Mouse (Mus musculus) ES-E14 (cell line): Measurements from ENCODE around the gene Hist4h4. TPM values are rescaled to one million over a fixed set of nuclear protein-coding genes. Genes with fewer than 3 reads are reported as not detected.

ENCODE experiments used
- DNase-seq: peaks from one replicate; pipeline ENCODE4 v3.0.0-alpha.2; 2013; ENCODE audit warnings: low read depth, low spot score
- H3K27ac ChIP-seq: 2 replicates; pipeline ENCODE4 v1.5.1; 2012; ENCODE audit warnings: low read depth, mild to moderate bottlenecking, low read length, moderate library complexity, mixed read lengths; ENCODE audit not compliant: poor library complexity, insufficient read depth, severe bottlenecking
- H3K36me3 ChIP-seq: 2 replicates; pipeline ENCODE4 v1.6.1; 2012; ENCODE audit warnings: mild to moderate bottlenecking, low read length, moderate library complexity, mixed read lengths; ENCODE audit not compliant: control insufficient read depth, poor library complexity, insufficient read depth, severe bottlenecking
- H3K4me1 ChIP-seq, 2 experiments: fragments of 150-350 bp in 1 of 2; sonication (generic) in 1 of 2; 2 replicates each; pipeline ENCODE4 v1.6.1; 2012; ENCODE audit warnings: low read length in 2 of 2, mild to moderate bottlenecking in 1 of 2, mixed read lengths in 1 of 2; ENCODE audit not compliant: control insufficient read depth in 2 of 2, insufficient read depth in 2 of 2, poor library complexity in 1 of 2
- H3K4me3 ChIP-seq, 2 experiments: fragments of 150-350 bp in 1 of 2; sonication (generic) in 1 of 2; 2 replicates each; pipeline ENCODE4 v1.5.1; 2012; ENCODE audit warnings: low read length in 2 of 2, low read depth in 1 of 2, mild to moderate bottlenecking in 1 of 2, mixed read lengths in 1 of 2; ENCODE audit not compliant: insufficient read depth in 1 of 2, poor library complexity in 1 of 2, severe bottlenecking in 1 of 2
- H3K9ac ChIP-seq: 2 replicates; pipeline ENCODE4 v1.6.1; 2012; ENCODE audit warnings: low read depth, mild to moderate bottlenecking, low read length, mixed read lengths; ENCODE audit not compliant: poor library complexity, insufficient read depth, severe bottlenecking
- H3K9me3 ChIP-seq: fragments of 150-350 bp; sonication (generic); 2 replicates; pipeline ENCODE4 v1.6.1; 2012; ENCODE audit warnings: low read depth, mild to moderate bottlenecking, low read length; ENCODE audit not compliant: control insufficient read depth, insufficient read depth
- CHD2 ChIP-seq: IDR thresholded peaks from 2 replicates; pipeline ENCODE4 v1.6.1; 2014; ENCODE audit warnings: mild to moderate bottlenecking, low read depth, low read length, inconsistent platforms
- HCFC1 ChIP-seq: IDR thresholded peaks from 2 replicates; pipeline ENCODE4 v1.6.1; 2012; ENCODE audit warnings: low read length, inconsistent platforms, borderline replicate concordance; ENCODE audit not compliant: insufficient read depth
- MAFK ChIP-seq: IDR thresholded peaks from 2 replicates; pipeline ENCODE4 v1.6.1; 2014; ENCODE audit warnings: mild to moderate bottlenecking, low read depth, low read length, inconsistent platforms; ENCODE audit not compliant: insufficient read depth
- ZC3H11A ChIP-seq: IDR thresholded peaks from 2 replicates; pipeline ENCODE4 v1.6.1; 2012; ENCODE audit warnings: low read depth, mild to moderate bottlenecking, inconsistent platforms, low read length, borderline replicate concordance
- ZNF384 ChIP-seq: IDR thresholded peaks from 2 replicates; pipeline ENCODE4 v1.6.1; 2012; ENCODE audit warnings: low read depth, low read length, inconsistent platforms
- in situ Hi-C, 2 experiments: fragments of 600-800 bp; cut with MboI; formaldehyde crosslinking; loops; one replicate each; pipeline ENCODE4 v1.15.1; 2025; ENCODE audit warnings: low sequenced_read_pairs in 2 of 2, inconsistent platforms in 1 of 2; ENCODE audit not compliant: unreplicated experiment in 2 of 2
- total RNA-seq: library from RNA; depleted of rRNA; stranded (reverse); fragments of 300-350 nt; gene quantifications from 2 replicates; pipeline ENCODE4 v1.2.3, GENCODE M21; 2012

Gene Hist4h4
- total RNA-seq, 1 experiment, result 110 TPM

DNA sequence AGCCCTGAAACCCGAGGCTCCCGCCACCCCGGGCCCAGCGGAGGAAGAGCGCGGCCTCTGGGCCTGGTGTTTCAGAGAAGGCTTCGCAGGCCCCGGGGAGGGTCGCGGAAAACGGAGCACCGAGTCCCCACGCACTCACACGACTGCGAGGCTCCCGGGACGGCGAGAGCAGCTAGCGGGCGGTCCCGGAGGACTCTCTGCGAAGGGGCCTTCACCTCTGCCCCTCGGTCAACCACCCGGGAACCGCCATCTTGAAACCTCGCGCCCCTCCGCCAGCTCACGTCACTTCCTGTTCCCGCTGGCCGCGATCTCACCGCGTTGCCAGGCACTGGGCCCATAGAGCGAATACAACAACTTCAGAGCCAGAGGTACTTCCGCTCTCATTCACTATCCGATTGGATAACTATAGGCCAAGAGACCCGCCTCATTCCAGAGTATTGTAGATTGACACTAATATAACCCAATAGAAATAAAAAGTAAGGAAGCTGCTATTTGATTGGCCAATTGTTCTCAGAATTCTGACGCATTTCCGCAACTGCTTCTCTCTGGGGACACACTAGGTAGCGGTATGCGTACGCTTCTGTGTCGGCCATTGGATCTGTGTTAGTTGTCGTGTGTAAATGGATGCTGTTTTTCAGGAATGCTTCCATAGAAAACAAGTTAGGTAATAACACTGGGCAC, 23.8 kb upstream of the Hist4h4 start, which contains the start of gene Wbp11:
Gene Wbp11 (minus strand): TSS at position 353 of the 681 bp plus-strand sequence.
- H3K9me3 ChIP-seq, result no peaks in the 10 kb centered on the region
- TF ChIP-seq HCFC1, result peak; percentile 37; the same call in 1 of the 2 replicates
- no peak for TF ChIP-seq ZC3H11A
- TF ChIP-seq CHD2, result peak; percentile 93
- TF ChIP-seq MAFK, result no peak
- TF ChIP-seq ZNF384, result no peak
- H3K4me3 ChIP-seq, result peak within 1 kb of the TSS; percentile 86 to 91
- H3K9ac ChIP-seq, result peak within 1 kb of the TSS; percentile 98
- peak; percentile 93 for DNase-seq
- H3K27ac ChIP-seq, result peak within 1 kb of the TSS; percentile 79
- H3K36me3 ChIP-seq, result peaks cover 7% of the 10 kb centered on the region
- in situ Hi-C loops, result no loop called here
- H3K4me1 ChIP-seq, result peaks cover 0 to 3% of the 10 kb centered on the region in 2 experiments; a peak in 2 of 4 replicates

DNA sequence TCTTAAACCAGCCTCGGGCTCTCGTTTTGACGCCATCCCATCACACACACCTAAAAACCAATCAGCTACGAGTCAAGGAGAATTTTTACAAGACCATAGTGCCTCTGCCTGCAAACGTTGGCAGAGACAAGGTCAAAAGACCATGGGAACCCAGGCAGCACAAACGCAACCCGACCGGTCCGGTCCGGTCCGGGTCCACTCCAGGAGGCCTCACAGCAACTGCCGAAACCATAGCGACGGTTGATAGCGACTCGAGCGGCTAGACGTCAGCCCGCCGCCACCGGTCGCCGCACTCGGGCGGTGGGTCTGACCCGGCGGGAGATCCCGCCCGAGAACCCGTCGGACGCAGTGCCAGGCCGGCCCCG, 23.3 kb upstream of the Hist4h4 start, which contains the start of gene BC049715:
Gene BC049715 (plus strand): TSS at position 111 of the 365 bp plus-strand sequence.
- in situ Hi-C loops, result no loop called here
- Histone ChIP-seq H3K36me3 (peaks cover 12% of the 10 kb centered on the region), H3K9me3 (no peaks in the 10 kb centered on the region), H3K9ac (peak within 1 kb of the TSS; percentile 98), H3K27ac (peak within 1 kb of the TSS; percentile 79), H3K4me1 (peaks cover 0 to 3% of the 10 kb centered on the region in 2 experiments; a peak in 2 of 4 replicates), H3K4me3 (peak within 1 kb of the TSS; percentile 86 to 91)
- no peak for TF ChIP-seq MAFK
- no peak for TF ChIP-seq ZNF384
- no peak for TF ChIP-seq CHD2
- no peak for TF ChIP-seq ZC3H11A
- TF ChIP-seq HCFC1, result no peak
- DNase-seq, result no peak

DNA sequence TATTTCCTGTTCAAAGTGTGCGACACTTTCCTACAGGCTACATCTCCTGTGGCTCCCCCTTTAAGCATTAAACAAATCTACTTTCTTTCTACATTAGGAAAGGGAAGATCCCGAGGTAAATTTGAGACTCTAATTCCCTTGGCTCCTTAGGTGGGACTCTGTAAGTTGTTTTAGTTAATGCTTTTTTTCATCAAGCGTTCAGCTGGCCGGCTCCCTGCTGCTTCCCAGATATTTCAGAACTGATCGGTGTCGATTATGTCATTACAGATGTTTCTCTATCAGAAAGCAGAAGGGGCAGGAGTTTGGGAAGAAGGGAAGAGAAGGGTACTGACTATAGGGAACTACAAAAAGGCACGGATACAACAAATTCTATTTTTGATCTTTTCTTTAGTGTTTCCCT, 22.9 kb upstream of the Hist4h4 start:
- H3K9me3 ChIP-seq, result no peaks in the 10 kb centered on the region
- H3K27ac ChIP-seq, result no peak overlapping the region
- TF ChIP-seq CHD2, result no peak
- TF ChIP-seq HCFC1, result no peak
- TF ChIP-seq ZNF384, result no peak
- TF ChIP-seq ZC3H11A, result no peak
- no peak for TF ChIP-seq MAFK
- peaks cover 16% of the 10 kb centered on the region for H3K36me3 ChIP-seq
- in situ Hi-C loops, result no loop called here
- H3K4me1 ChIP-seq, result peaks cover 0 to 3% of the 10 kb centered on the region in 2 experiments; a peak in 2 of 4 replicates
- H3K9ac ChIP-seq, result peak overlapping the region; percentile 98; the same call in 1 of the 2 replicates
- no peak for DNase-seq
- H3K4me3 ChIP-seq, result peak overlapping the region; percentile 86 to 91

DNA sequence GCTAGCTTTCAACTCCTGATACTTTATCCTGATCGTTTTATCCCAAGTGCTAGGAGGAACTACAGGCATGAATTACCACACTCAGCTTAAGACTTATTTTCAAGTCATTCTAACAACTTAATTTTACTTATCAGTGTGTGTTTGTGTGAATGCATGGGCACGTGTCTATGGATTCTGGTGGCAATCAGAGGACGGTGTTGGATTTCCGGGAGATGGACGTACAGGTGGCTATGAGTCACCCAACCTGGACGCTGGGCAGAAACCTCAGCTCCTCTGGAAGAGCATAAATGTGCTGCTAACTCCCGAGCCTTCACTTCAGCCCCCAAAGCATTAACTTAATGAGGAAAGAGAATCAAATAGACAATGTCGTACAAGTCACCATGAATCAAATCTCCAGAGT, 20.8 kb upstream of the Hist4h4 start:
- DNase-seq, result no peak
- TF ChIP-seq MAFK, result no peak
- no peak for TF ChIP-seq ZNF384
- TF ChIP-seq HCFC1, result no peak
- TF ChIP-seq CHD2, result no peak
- no peak for TF ChIP-seq ZC3H11A
- no peaks in the 10 kb centered on the region for H3K9me3 ChIP-seq
- H3K9ac ChIP-seq, result no peak overlapping the region
- H3K36me3 ChIP-seq, result peaks cover 35% of the 10 kb centered on the region
- in situ Hi-C loops, result no loop called here
- no peak overlapping the region for H3K4me3 ChIP-seq
- H3K27ac ChIP-seq, result no peak overlapping the region
- peaks cover 0 to 3% of the 10 kb centered on the region in 2 experiments; a peak in 2 of 4 replicates for H3K4me1 ChIP-seq
